Mouse (Mus musculus) small intestine, adult 2 months (tissue): ENCODE results near the gene Serpind1. TPM values are rescaled to one million over a fixed set of nuclear protein-coding genes. Genes with fewer than 3 reads are reported as not detected.

Experiments used
- H3K27ac ChIP-seq: fragments of 200-500 bp; 2 replicates; pipeline ENCODE4 v1.5.1; 2012; ENCODE audit warnings: low read depth, low read length, control low read depth, inconsistent platforms; ENCODE audit not compliant: insufficient read depth
- H3K27me3 ChIP-seq: fragments of 200-500 bp; 2 replicates; pipeline ENCODE4 v1.6.1; 2012; ENCODE audit warnings: mild to moderate bottlenecking, moderate library complexity, low read length, inconsistent platforms; ENCODE audit not compliant: control insufficient read depth, insufficient read depth
- H3K36me3 ChIP-seq: fragments of 200-500 bp; 2 replicates; pipeline ENCODE4 v1.6.1; 2012; ENCODE audit warnings: mild to moderate bottlenecking, low read length, control low read depth, inconsistent platforms; ENCODE audit not compliant: control insufficient read depth, insufficient read depth
- H3K4me1 ChIP-seq: fragments of 200-500 bp; 2 replicates; pipeline ENCODE4 v1.6.1; 2012; ENCODE audit warnings: low read length, inconsistent platforms, mixed read lengths; ENCODE audit not compliant: control insufficient read depth, insufficient read depth, insufficient read length
- H3K4me3 ChIP-seq: fragments of 200-500 bp; 2 replicates; pipeline ENCODE4 v1.5.1; 2012; ENCODE audit warnings: low read depth, mild to moderate bottlenecking, control low read depth, inconsistent platforms, low read length, moderate library complexity
- CTCF ChIP-seq: fragments of 200-500 bp; IDR thresholded peaks from 2 replicates; pipeline ENCODE4 v1.5.1; 2012; ENCODE audit warnings: low read depth, mild to moderate bottlenecking, control low read depth, inconsistent platforms, low read length, moderate library complexity, mixed read lengths; ENCODE audit not compliant: insufficient replicate concordance, insufficient read length; ENCODE audit errors: extremely low read depth
- POLR2A ChIP-seq: fragments of 200-500 bp; IDR thresholded peaks from 2 replicates; pipeline ENCODE4 v1.6.1; 2012; ENCODE audit warnings: low read depth, mild to moderate bottlenecking, control low read depth, inconsistent platforms, low read length, moderate library complexity
- WGBS: fragments of 180-500 bp; shearing (Covaris S2); methylation state at CpG from one replicate; pipeline ENCODE4 v1.1.7; 2018; 5-methylcytosine and 5-hydroxymethylcytosine counted together
- polyA plus RNA-seq: library from polyadenylated mRNA; depleted of rRNA; stranded (reverse); fragments of >200 nt; gene quantifications from 2 replicates; pipeline ENCODE4 v1.2.3, GENCODE M21; 2012; rRNA removed

The Serpind1 gene
- polyA plus RNA-seq = 0.13 TPM in 1 of 2 replicates, not detected in the other

DNA sequence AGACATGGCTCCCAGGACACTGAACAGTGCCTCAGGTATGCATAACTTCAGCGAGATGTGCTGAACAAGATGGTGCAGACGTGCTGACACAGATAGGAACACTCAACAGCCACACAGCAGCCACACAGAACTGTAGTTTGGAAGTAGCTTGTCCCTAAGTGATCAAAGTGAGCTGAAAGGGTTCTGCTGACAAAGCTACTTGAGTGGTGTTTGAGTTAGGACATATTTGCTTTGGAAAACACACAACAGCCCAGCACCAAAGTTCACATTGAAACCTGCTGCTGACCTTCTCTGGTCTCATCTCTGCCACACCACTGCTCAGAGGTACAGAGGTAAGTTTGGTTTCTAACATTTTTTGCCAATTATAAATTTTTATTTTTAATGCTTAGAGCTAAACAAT is at the start of gene Serpind1:
TSS of gene Serpind1 (plus strand) at position 256 of the 400 bp plus-strand sequence.
- Histone ChIP-seq H3K36me3 (peaks cover 6% of the 10 kb centered on the region), H3K4me3 (no peak within 1 kb of the TSS), H3K27me3 (no peaks in the 10 kb centered on the region), H3K27ac (no peak within 1 kb of the TSS), H3K4me1 (no peaks in the 10 kb centered on the region)
- TF ChIP-seq CTCF (no peak), POLR2A (no peak)
- 72% methylated on average over 2 of the region's 2 CpGs for WGBS

DNA sequence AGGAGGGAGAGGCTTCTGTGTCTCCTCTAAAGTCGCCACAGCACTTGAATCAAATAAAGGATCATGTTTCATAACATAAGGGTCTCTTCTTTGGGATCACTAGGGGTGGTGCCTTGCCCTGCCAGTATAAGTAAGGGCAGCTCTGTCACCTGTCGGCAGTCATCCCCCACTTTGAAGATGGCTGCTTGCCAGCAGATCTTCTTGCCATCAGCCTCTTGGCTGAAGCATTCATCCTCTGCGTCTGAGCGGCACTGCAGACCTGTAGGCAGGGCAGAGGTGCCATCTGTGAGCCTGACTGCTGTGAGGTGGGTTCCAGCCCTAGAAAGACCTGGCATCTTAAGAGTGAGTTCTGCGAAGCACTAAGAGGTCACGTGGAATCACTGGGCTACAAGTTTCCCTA is 48.0 kb upstream of the Serpind1 start:
- WGBS = 78% methylated on average over 6 of the region's 6 CpGs

DNA sequence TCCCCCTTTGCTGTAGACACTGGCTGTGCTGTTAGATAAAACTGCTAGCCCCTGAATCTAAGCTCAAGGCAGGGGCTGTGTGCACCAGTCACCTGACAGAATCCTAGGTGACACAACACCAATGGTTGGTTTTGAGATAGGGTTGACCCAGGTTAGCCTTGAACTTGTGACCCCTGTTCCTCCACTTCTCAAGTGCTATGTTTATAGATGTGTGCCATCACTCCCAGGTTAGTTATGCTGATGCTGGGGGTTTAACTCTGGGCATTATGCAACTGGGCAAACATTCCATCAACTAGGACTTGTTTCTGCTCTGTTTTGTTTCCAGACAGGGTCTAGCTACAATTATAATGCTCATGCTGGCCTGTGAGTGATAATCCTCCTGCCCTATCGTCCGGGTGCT is 44.1 kb upstream of the Serpind1 start:
- no peak overlapping the region for H3K27ac ChIP-seq
- no peaks in the 10 kb centered on the region for H3K4me1 ChIP-seq
- H3K36me3 ChIP-seq = peaks cover 40% of the 10 kb centered on the region
- 86% methylated on average over 2 of the region's 2 CpGs for WGBS
- no peak for TF ChIP-seq CTCF
- TF ChIP-seq POLR2A = no peak
- H3K4me3 ChIP-seq = no peak overlapping the region
- H3K27me3 ChIP-seq = no peaks in the 10 kb centered on the region

More for the DNA sequence above, 48.0 kb upstream of the Serpind1 start:
- H3K4me1 ChIP-seq = no peaks in the 10 kb centered on the region
- H3K27ac ChIP-seq = no peak overlapping the region
- H3K36me3 ChIP-seq = peaks cover 34% of the 10 kb centered on the region
- H3K27me3 ChIP-seq = no peaks in the 10 kb centered on the region
- H3K4me3 ChIP-seq = no peak overlapping the region
- TF ChIP-seq POLR2A (no peak), CTCF (no peak)

DNA sequence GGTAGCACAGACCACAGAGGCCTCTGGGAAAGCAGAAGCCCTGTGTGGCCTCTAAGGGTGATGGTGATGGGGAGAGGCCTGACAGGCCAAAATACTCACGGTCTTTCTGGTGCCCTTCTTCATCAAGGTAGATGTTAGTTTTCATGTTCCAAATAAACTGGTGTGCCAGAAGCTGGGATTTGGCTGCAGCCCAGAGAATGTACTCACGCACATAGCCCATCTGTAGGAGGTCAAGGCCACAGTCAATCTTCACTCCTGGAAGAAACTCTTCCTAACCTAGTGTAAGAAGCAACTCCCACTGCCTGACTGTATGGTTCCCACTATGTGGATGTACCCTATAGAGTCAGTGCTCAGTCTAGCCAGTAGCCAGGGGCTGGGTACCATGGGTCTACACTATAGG is 40.2 kb upstream of the Serpind1 start:
- TF ChIP-seq CTCF (no peak), POLR2A (no peak)
- H3K27me3 ChIP-seq = no peaks in the 10 kb centered on the region
- H3K4me1 ChIP-seq = no peaks in the 10 kb centered on the region
- H3K27ac ChIP-seq = no peak overlapping the region
- H3K4me3 ChIP-seq = no peak overlapping the region
- H3K36me3 ChIP-seq = peaks cover 45% of the 10 kb centered on the region
- 85% methylated on average over 2 of the region's 2 CpGs for WGBS

DNA sequence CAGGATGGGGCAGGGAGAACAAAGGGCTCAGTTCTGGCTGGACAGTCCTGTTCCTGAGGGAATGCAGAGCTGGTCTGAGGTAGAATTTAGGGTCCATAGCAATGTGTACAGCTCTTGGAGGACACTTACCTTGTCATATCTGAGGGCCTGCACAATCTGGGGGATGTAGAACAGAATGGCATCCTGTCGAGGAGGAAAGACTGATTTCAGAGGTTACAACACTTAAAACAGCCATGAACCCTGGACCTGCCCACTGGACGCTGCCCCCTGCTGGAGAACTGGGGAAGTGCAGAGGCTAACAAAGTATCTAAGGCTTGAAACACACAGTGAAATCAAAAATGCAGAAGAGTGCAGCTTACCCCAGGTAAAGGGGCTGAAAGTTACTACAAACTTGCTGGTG is 38.4 kb upstream of the Serpind1 start:
- H3K4me3 ChIP-seq = no peak overlapping the region
- no peaks in the 10 kb centered on the region for H3K4me1 ChIP-seq
- no peaks in the 10 kb centered on the region for H3K27me3 ChIP-seq
- H3K36me3 ChIP-seq = peaks cover 49% of the 10 kb centered on the region
- WGBS = 4% methylated on average over 2 of the region's 2 CpGs
- H3K27ac ChIP-seq = no peak overlapping the region
- peak; percentile 88; the same call in 1 of the 2 replicates for TF ChIP-seq CTCF
- TF ChIP-seq POLR2A = no peak

DNA sequence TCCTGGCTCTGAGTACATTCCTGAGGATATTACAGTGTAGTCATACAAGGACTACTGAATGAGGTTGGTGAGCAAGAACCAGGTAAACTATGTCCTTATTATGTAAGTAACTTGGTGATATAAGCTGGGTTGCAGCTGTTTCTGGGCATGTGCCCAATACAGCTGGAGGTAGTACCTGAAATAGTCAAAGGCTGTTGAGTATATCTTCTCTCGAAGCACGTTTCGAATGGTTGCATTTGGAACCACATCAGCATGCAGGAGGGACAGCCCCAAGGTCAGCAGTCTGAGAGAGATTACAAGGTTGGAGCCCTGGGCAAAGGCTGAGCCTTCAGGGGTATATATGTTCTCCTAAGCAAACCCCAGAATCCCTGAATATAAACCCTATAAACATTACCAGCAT is 30.4 kb upstream of the Serpind1 start:
- no peaks in the 10 kb centered on the region for H3K27me3 ChIP-seq
- no peaks in the 10 kb centered on the region for H3K4me1 ChIP-seq
- WGBS = 86% methylated on average over 3 of the region's 3 CpGs
- no peak overlapping the region for H3K4me3 ChIP-seq
- TF ChIP-seq POLR2A (no peak), CTCF (no peak)
- H3K36me3 ChIP-seq = peaks cover 55% of the 10 kb centered on the region
- no peak overlapping the region for H3K27ac ChIP-seq

DNA sequence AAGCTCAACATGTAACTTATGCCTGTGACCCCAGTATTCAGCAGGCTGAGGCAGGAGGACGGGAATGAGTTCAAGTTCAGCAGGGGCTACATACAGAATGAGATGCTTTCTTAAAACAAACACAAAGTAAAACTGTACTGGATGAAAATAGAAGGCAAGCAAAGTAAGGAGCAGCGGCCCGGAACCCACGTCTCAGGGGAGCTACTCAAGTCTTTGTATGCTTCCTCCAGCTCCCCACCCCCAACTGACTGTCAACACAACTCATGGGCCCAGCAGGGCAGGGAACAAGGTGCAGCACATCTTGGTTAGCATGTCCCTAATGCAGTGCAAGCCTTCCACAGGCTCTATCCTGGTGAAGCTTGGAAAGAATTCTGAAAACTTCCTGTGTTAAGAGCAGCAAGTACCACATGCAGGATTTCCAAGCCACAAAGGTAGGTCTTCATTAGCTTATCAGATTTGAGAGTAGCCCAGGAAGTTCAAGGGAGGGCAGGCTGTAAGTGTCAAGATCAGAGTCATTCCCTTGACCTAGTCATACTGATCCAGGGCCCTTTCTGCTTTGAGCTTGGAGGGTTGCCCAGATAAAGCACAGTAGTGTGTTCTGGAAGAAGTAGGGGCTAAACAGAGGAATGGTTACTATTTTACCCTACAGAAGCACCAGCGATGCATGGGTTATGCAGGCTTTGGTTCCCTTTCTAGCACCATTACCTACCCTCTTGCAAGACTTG is 27.5 kb upstream of the Serpind1 start:
- Histone ChIP-seq H3K4me3 (no peak overlapping the region), H3K27me3 (no peaks in the 10 kb centered on the region), H3K27ac (no peak overlapping the region), H3K4me1 (no peaks in the 10 kb centered on the region), H3K36me3 (peaks cover 48% of the 10 kb centered on the region)
- TF ChIP-seq CTCF = no peak
- no peak for TF ChIP-seq POLR2A
- 88% methylated on average over 5 of the region's 5 CpGs for WGBS
